In genomic region chr19:8897865-8898495, GRCm38 (mm10) we compare ENCODE assay signal across 8 mouse cellular contexts. TPM values are rescaled to one million over a fixed set of nuclear protein-coding genes. Genes with fewer than 3 reads are reported as not detected.
DNase-seq lines count a peak whose midpoint lies in the region; ATAC-seq lines count a peak whose summit lies in the region.

Ganab (plus strand) TSS chr19:8898071.

- H3K4me2 ChIP-seq in heart, embryonic 14.5 days (ENCODE audit: low read length), result peak within 1 kb of the TSS; percentile 93
- peak within 1 kb of the TSS; percentile 88 for H3K4me2 ChIP-seq in liver, embryonic 13.5 days
- peak within 1 kb of the TSS; percentile 69 for H3K4me2 ChIP-seq in stomach, embryonic 16.5 days (ENCODE audit: low read depth, low read length)

- no peaks in the 10 kb centered on the region for H3K27me3 ChIP-seq in heart, embryonic 14.5 days (ENCODE audit: control insufficient read depth, insufficient read depth, low read length)
- H3K27me3 ChIP-seq in liver, embryonic 13.5 days, result no peaks in the 10 kb centered on the region
- no peaks in the 10 kb centered on the region for H3K27me3 ChIP-seq in stomach, embryonic 16.5 days (ENCODE audit: control insufficient read depth, insufficient read depth, low read length)

- under 1% methylated on average over 53 of the region's 53 CpGs for WGBS in heart, embryonic 14.5 days
- WGBS in liver, embryonic 13.5 days (ENCODE audit: insufficient replicate concordance), result under 1% methylated on average over 53 of the region's 53 CpGs
- WGBS in stomach, embryonic 16.5 days, result under 1% methylated on average over 53 of the region's 53 CpGs

- H3K36me3 ChIP-seq in heart, embryonic 14.5 days (ENCODE audit: control insufficient read depth, insufficient read depth, low read length), result peaks cover 38% of the 10 kb centered on the region
- peaks cover 46% of the 10 kb centered on the region for H3K36me3 ChIP-seq in liver, embryonic 13.5 days
- peaks cover 6% of the 10 kb centered on the region; the same call in 1 of the 2 replicates for H3K36me3 ChIP-seq in stomach, embryonic 16.5 days (ENCODE audit: control insufficient read depth, insufficient read depth, low read length)

- H3K4me3 ChIP-seq in brown adipose tissue, adult 24 weeks (ENCODE audit: insufficient read depth, low read depth, low read length), result peak within 1 kb of the TSS; percentile 85
- peak within 1 kb of the TSS; percentile 81 to 98 for H3K4me3 ChIP-seq in heart, embryonic 14.5 days (ENCODE audit: control insufficient read depth in 1 of 2, insufficient read depth in 1 of 2, low read depth in 1 of 2, low read length in 2 of 2)
- peak within 1 kb of the TSS; percentile 93 for H3K4me3 ChIP-seq in liver, embryonic 13.5 days (replicated peaks)
- H3K4me3 ChIP-seq in stomach, embryonic 16.5 days (replicated peaks; ENCODE audit: low read length), result peak within 1 kb of the TSS; percentile 77

- peak; percentile 97 for ATAC-seq in heart, embryonic 14.5 days (ENCODE audit: insufficient number of reproducible peaks, insufficient read depth, low FRiP score, low read depth)
- ATAC-seq in liver, embryonic 13.5 days (ENCODE audit: low read depth), result peak; percentile 97
- peak; percentile 99 for ATAC-seq in stomach, embryonic 16.5 days (ENCODE audit: insufficient read depth, low FRiP score)

- no peaks in the 10 kb centered on the region for H3K9me3 ChIP-seq in heart, embryonic 14.5 days (ENCODE audit: control insufficient read depth, low read length)
- no peaks in the 10 kb centered on the region for H3K9me3 ChIP-seq in liver, embryonic 13.5 days (replicated peaks)
- no peaks in the 10 kb centered on the region for H3K9me3 ChIP-seq in stomach, embryonic 16.5 days (replicated peaks; ENCODE audit: control insufficient read depth, low read length)

- peak within 1 kb of the TSS; percentile 74 for H3K27ac ChIP-seq in brown adipose tissue, adult 24 weeks (replicated peaks; ENCODE audit: low read depth, low read length)
- peak within 1 kb of the TSS; percentile 82 to 90 for H3K27ac ChIP-seq in heart, embryonic 14.5 days (replicated peaks in 1 of 2; ENCODE audit: control insufficient read depth in 1 of 2, insufficient read depth in 1 of 2, low read depth in 2 of 2, low read length in 2 of 2)
- peak within 1 kb of the TSS; percentile 91 for H3K27ac ChIP-seq in liver, embryonic 13.5 days
- H3K27ac ChIP-seq in stomach, embryonic 16.5 days (ENCODE audit: low read length), result peak within 1 kb of the TSS; percentile 94

- H3K4me1 ChIP-seq in brown adipose tissue, adult 24 weeks (ENCODE audit: control insufficient read depth, insufficient read depth, insufficient read length, low read length), result peaks cover 6% of the 10 kb centered on the region; the same call in 1 of the 2 replicates
- H3K4me1 ChIP-seq in heart, embryonic 14.5 days (ENCODE audit: control insufficient read depth in 2 of 2, insufficient read depth in 2 of 2, low read length in 2 of 2), result peaks cover 8 to 25% of the 10 kb centered on the region in 2 experiments; a peak in 3 of 4 replicates
- peaks cover 66% of the 10 kb centered on the region for H3K4me1 ChIP-seq in liver, embryonic 13.5 days (replicated peaks)
- peaks cover 20% of the 10 kb centered on the region for H3K4me1 ChIP-seq in stomach, embryonic 16.5 days (ENCODE audit: control insufficient read depth, insufficient read depth, low read length)

- H3K9ac ChIP-seq in heart, embryonic 14.5 days (ENCODE audit: low read length), result peak within 1 kb of the TSS; percentile 99
- peak within 1 kb of the TSS; percentile 97 for H3K9ac ChIP-seq in liver, embryonic 13.5 days
- peak within 1 kb of the TSS; percentile 96 for H3K9ac ChIP-seq in stomach, embryonic 16.5 days (ENCODE audit: low read length)

- peak; percentile 97 for DNase-seq in CD4-positive, CD25-positive, alpha-beta regulatory T cell, adult 2 months (ENCODE audit: low read depth, low spot score)
- peak; percentile 80 for DNase-seq in fibroblast of lung, adult 2 months (ENCODE audit: low read depth)
- DNase-seq in kidney, postnatal 14 days, result peak; percentile 97
- DNase-seq in liver, embryonic 13.5 days, result peak; percentile 96
- peak; percentile 96 for DNase-seq in neural tube, embryonic 10.5 days (ENCODE audit: extremely low spot score, low spot score)

RNA-seq across cellular contexts. Expression of gene Ganab, which starts in this region (rescaled TPM):
- 49.7 and 56.8 TPM in 2 replicates for polyA plus RNA-seq in brown adipose tissue, adult 24 weeks (2012; ENCODE audit: insufficient read depth, insufficient read length, missing spikeins)
- 48.0 and 54.6 TPM in 2 replicates for polyA plus RNA-seq in heart, embryonic 14.5 days (2014; fragmentation: Nextera tagmentation; extraction: Ambion mirVana)
- polyA plus RNA-seq in liver, embryonic 13.5 days (2015; fragmentation: Nextera tagmentation; extraction: Ambion mirVana), result 41.4 and 52.7 TPM in 2 replicates
- polyA plus RNA-seq in stomach, embryonic 16.5 days (2015; fragmentation: Nextera tagmentation; extraction: Ambion mirVana), result 105 and 108 TPM in 2 replicates

Comparison
In these comparisons a context has a peak if more than half of its experiments do, and no peak if none do; other contexts are left out.
1. Peak in every context shown above with its lines: DNase-seq, ATAC-seq, H3K4me3 ChIP-seq and H3K27ac ChIP-seq.